Mouse (Mus musculus) kidney, embryonic 16.5 days (tissue): ENCODE results near the gene Vnn3. TPM values are rescaled to one million over a fixed set of nuclear protein-coding genes. Genes with fewer than 3 reads are reported as not detected.

Experiments used
- ATAC-seq: fragments of 200-750 bp; cut with Nextera tagmentation; 2 replicates; pipeline ENCODE4 v1.8.0; 2017; ENCODE audit warnings: moderate TSS enrichment; ENCODE audit not compliant: low FRiP score, low TSS enrichment
- H3K27ac ChIP-seq: fragments of 300-500 bp; sonication (generic); 2 replicates; pipeline ENCODE4 v1.5.1; 2014; ENCODE audit warnings: low read length
- H3K27me3 ChIP-seq: fragments of 300-500 bp; sonication (generic); 2 replicates; pipeline ENCODE4 v1.6.1; 2014; ENCODE audit warnings: low read length, control low read depth, mixed read lengths; ENCODE audit not compliant: insufficient read depth
- H3K36me3 ChIP-seq: fragments of 300-500 bp; sonication (generic); 2 replicates; pipeline ENCODE4 v1.6.1; 2014; ENCODE audit warnings: low read length, control low read depth, mixed read lengths; ENCODE audit not compliant: insufficient read depth
- H3K4me1 ChIP-seq: fragments of 300-500 bp; sonication (generic); 2 replicates; pipeline ENCODE4 v1.6.1; 2014; ENCODE audit warnings: low read length, control low read depth, mixed read lengths; ENCODE audit not compliant: insufficient read depth
- H3K4me2 ChIP-seq: fragments of 300-500 bp; sonication (generic); replicated peaks from 2 replicates; pipeline ENCODE4 v1.6.1; 2014; ENCODE audit warnings: low read depth, low read length
- H3K4me3 ChIP-seq: fragments of 300-500 bp; sonication (generic); 2 replicates; pipeline ENCODE4 v1.5.1; 2014; ENCODE audit warnings: mild to moderate bottlenecking, low read length
- H3K9ac ChIP-seq: fragments of 300-500 bp; sonication (generic); replicated peaks from 2 replicates; pipeline ENCODE4 v1.6.1; 2014; ENCODE audit warnings: low read length
- H3K9me3 ChIP-seq: fragments of 300-500 bp; sonication (generic); 2 replicates; pipeline ENCODE4 v1.6.1; 2016; ENCODE audit warnings: low read length, control low read depth
- WGBS: fragments of 180-500 bp; shearing (Covaris S2); extraction: QIAGEN DNeasy Blood & Tissue Kit; methylation state at CpG from one replicate; pipeline ENCODE4 v1.1.7; 2014; 5-methylcytosine and 5-hydroxymethylcytosine counted together
- polyA plus RNA-seq: library from polyadenylated mRNA; unstranded; fragments of >200 nt; fragmentation: Nextera tagmentation; extraction: Ambion mirVana; gene quantifications from 2 replicates; pipeline ENCODE4 v1.2.1, GENCODE M21; 2015

Gene Vnn3
- polyA plus RNA-seq, 1 experiment from 2014 or later, result 0.14 TPM

DNA sequence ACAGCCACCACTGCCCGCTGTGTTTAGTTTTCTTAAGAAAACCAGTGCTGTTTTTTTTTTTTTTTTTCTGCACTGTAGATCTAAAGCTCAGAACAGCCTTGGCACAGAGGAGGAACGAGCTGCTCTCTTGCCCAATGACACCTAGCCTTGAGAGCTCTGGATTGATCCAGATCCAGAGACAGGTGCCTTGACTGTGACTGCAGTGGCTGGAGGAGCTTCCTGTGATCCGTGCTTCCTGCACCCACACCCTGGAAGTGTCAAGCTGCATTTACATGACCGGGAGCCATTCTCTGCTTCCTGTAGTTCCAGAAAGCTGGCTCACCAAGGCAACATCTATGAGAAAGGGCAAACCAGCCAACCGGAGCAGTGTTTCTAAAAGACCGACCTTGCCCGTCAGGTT is 24.7 kb upstream of the Vnn3 start:
- H3K27me3 ChIP-seq, result no peaks in the 10 kb centered on the region
- peak overlapping the region; percentile 32; the same call in 1 of the 2 replicates for H3K27ac ChIP-seq
- H3K4me3 ChIP-seq, result no peak overlapping the region
- no peak overlapping the region for H3K4me2 ChIP-seq
- WGBS, result 48% methylated on average over 7 of the region's 7 CpGs
- no peaks in the 10 kb centered on the region for H3K9me3 ChIP-seq
- H3K9ac ChIP-seq, result no peak overlapping the region
- H3K36me3 ChIP-seq, result peaks cover 42% of the 10 kb centered on the region
- no peaks in the 10 kb centered on the region for H3K4me1 ChIP-seq
- ATAC-seq, result no peak

DNA sequence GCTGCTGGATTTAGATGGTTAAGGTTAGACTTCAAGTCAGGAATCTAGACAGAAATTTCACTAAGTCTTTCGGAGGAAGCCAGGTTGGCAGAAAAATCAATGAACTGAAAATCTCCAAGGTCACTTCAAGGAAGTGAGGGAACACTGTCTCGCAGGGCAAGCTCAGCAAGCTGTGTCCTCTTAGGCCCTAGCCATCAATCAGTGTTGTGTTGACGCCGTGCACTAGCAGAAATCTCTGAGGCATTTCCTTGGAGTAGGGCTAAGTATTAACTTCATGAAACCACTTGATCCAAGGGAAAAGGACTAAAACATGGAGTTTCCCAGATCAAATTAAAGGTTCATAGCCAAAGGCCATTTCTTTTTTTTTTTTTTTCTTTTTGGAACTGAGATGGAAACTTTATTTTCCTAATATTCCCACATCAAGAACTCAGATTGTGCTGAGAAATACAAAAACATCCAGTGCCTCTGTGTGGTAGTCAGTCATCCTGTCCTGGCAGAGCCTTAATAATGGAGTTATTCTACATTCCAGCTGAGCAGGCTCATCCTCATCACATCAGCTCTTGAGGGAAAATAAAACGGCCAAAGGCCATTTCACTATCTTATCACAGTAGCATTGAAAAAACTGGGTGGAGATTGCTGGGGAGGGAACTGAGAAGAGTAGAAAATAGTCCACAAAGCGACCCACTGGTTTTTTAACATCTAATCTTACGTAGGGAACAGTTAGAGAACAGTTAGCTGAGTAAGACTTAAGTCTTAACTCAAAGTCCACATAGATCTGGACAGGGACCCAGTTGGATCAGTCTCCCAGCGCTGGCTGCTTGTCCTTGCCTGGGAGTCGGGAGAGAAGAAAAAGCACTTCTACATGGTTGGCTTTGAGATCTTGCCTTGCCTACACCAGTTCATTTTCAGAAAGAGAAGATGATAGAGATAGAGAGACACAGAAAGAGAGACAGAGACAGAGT is 15.0 kb upstream of the Vnn3 start:
- WGBS, result 52% methylated on average over 9 of the region's 9 CpGs
- H3K9ac ChIP-seq, result no peak overlapping the region
- ATAC-seq, result peak; percentile 77; the same call in 1 of the 2 replicates
- peak overlapping the region; percentile 41; the same call in 1 of the 2 replicates for H3K27ac ChIP-seq
- H3K4me3 ChIP-seq, result no peak overlapping the region
- no peaks in the 10 kb centered on the region for H3K36me3 ChIP-seq
- H3K4me2 ChIP-seq, result no peak overlapping the region
- no peaks in the 10 kb centered on the region for H3K27me3 ChIP-seq
- H3K9me3 ChIP-seq, result no peaks in the 10 kb centered on the region
- H3K4me1 ChIP-seq, result peaks cover 16% of the 10 kb centered on the region; the same call in 1 of the 2 replicates

DNA sequence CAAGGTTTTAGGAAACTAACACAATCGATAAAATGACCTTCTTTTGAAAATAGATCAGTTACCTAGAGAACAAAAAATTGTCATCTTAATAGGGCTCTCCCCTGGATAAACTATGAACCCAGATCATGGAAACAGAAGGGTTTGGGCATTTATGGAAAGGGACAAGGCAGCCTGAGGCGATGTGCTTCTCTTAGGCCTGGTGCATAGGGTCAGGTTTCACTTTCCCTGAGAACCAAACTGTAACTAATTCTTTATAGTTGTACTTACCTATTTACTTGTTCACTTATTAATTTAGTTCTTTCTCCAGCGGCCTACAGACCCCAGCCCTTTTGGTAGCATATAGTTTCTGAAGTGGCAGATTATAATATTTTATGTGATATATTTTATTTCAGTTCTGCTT is 14.1 kb upstream of the Vnn3 start:
- Histone ChIP-seq H3K4me1 (peaks cover 16% of the 10 kb centered on the region; the same call in 1 of the 2 replicates), H3K27me3 (no peaks in the 10 kb centered on the region), H3K36me3 (no peaks in the 10 kb centered on the region), H3K9me3 (no peaks in the 10 kb centered on the region), H3K4me3 (no peak overlapping the region), H3K9ac (no peak overlapping the region), H3K27ac (peak overlapping the region; percentile 69; the same call in 1 of the 2 replicates), H3K4me2 (no peak overlapping the region)
- 48% methylated on average over 3 of the region's 3 CpGs for WGBS
- peak; percentile 73; the same call in 1 of the 2 replicates for ATAC-seq

DNA sequence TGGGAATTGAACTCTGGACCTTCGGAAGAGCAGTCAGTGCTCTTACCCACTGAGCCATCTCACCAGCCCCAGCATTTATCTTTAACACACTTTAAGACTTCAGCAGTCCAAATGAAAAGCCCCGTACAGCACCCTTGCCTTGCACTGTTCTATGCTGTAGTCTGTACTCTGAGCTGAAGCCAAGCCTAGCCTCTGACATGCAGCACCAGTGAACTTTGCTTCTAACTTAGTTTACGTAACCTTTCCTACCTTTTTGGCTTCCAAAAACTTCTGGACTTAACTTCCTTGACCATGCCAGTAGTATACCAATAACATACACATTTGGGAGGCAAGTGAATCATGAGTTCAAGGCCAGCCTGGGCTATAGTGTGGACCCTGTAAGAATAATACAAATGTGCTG is 12.4 kb upstream of the Vnn3 start:
- ATAC-seq, result no peak
- 93% methylated on average over 3 of the region's 3 CpGs for WGBS
- H3K4me2 ChIP-seq, result no peak overlapping the region

DNA sequence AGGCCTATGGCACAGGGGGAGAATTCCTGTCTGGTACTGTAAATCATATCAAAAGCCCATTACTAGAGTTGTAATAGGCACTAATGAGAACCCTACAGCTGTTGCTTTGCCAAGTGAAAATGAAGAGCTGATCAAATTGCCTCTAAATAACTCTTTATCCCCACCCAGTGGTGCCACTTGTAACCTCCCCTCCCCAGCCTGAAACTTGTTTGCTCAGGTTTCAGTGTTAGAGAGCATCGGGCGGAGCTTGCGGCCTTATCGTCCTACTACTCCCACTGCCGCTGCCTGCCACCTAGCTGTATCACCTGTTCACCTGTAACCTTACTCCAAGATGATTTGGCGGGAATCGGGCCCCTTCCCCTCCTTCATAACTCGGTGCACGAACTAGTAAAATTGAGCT is 11.9 kb upstream of the Vnn3 start:
- H3K4me1 ChIP-seq, result peaks cover 16% of the 10 kb centered on the region; the same call in 1 of the 2 replicates
- no peaks in the 10 kb centered on the region for H3K9me3 ChIP-seq
- H3K27ac ChIP-seq, result no peak overlapping the region
- no peak for ATAC-seq
- no peak overlapping the region for H3K9ac ChIP-seq
- no peaks in the 10 kb centered on the region for H3K27me3 ChIP-seq
- no peak overlapping the region for H3K4me2 ChIP-seq
- 30% methylated on average over 9 of the region's 9 CpGs for WGBS
- H3K36me3 ChIP-seq, result no peaks in the 10 kb centered on the region
- no peak overlapping the region for H3K4me3 ChIP-seq

More for the DNA sequence above, 12.4 kb upstream of the Vnn3 start:
- no peak overlapping the region for H3K9ac ChIP-seq
- H3K27ac ChIP-seq, result no peak overlapping the region
- H3K9me3 ChIP-seq, result no peaks in the 10 kb centered on the region
- H3K36me3 ChIP-seq, result no peaks in the 10 kb centered on the region
- H3K27me3 ChIP-seq, result no peaks in the 10 kb centered on the region
- no peak overlapping the region for H3K4me3 ChIP-seq
- peaks cover 16% of the 10 kb centered on the region; the same call in 1 of the 2 replicates for H3K4me1 ChIP-seq

DNA sequence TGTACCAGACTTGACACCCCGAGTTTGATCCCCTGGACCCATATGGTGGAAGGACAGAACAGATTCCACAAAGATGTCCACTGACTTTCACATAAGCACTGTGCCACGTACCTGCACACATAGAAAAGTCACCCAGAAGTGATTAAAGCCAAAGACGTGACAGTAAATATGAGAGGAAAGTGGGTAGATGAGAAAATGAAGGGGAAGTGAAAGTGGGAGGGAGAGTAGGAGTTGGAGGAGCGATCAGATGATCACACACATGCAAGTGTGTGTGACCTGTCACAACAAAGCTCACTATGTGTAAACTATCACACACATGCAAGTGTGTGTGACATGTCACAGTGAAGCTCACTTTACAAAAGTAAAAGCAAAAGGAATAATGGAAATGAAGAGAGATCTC is 10.8 kb upstream of the Vnn3 start:
- no peak for ATAC-seq
- no peaks in the 10 kb centered on the region for H3K36me3 ChIP-seq

DNA sequence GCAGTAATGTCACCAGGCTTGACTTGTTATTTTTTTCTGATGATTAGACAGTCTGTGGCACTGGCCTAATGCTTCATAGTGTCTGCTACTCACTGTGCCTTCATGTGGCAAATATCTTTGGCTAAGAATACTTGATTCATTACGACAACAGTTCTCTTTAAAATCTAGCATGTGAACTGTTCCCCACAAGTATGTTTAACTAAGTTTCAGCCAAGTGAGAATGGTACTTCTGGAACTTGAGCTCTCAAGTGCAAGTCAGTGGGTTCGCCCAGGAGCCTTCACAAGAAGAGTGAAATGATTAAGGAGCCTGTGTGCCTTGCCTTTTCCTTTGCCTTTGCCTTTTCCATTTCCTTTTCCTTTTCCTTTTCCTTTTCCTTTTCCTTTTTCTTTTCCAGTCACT is 834 bp downstream of the Vnn3 start:
- Histone ChIP-seq H3K27ac (no peak overlapping the region), H3K4me1 (no peaks in the 10 kb centered on the region), H3K9me3 (no peaks in the 10 kb centered on the region), H3K27me3 (no peaks in the 10 kb centered on the region), H3K4me3 (no peak overlapping the region), H3K9ac (no peak overlapping the region), H3K36me3 (no peaks in the 10 kb centered on the region), H3K4me2 (no peak overlapping the region)
- 80% methylated on average over 2 of the region's 2 CpGs for WGBS
- ATAC-seq, result no peak

More for the DNA sequence above, 10.8 kb upstream of the Vnn3 start:
- Histone ChIP-seq H3K27ac (no peak overlapping the region), H3K9me3 (no peaks in the 10 kb centered on the region), H3K9ac (no peak overlapping the region), H3K4me2 (no peak overlapping the region), H3K4me3 (no peak overlapping the region), H3K27me3 (no peaks in the 10 kb centered on the region), H3K4me1 (peaks cover 15% of the 10 kb centered on the region; the same call in 1 of the 2 replicates)
- WGBS, result 82% methylated on average over 4 of the region's 4 CpGs

DNA sequence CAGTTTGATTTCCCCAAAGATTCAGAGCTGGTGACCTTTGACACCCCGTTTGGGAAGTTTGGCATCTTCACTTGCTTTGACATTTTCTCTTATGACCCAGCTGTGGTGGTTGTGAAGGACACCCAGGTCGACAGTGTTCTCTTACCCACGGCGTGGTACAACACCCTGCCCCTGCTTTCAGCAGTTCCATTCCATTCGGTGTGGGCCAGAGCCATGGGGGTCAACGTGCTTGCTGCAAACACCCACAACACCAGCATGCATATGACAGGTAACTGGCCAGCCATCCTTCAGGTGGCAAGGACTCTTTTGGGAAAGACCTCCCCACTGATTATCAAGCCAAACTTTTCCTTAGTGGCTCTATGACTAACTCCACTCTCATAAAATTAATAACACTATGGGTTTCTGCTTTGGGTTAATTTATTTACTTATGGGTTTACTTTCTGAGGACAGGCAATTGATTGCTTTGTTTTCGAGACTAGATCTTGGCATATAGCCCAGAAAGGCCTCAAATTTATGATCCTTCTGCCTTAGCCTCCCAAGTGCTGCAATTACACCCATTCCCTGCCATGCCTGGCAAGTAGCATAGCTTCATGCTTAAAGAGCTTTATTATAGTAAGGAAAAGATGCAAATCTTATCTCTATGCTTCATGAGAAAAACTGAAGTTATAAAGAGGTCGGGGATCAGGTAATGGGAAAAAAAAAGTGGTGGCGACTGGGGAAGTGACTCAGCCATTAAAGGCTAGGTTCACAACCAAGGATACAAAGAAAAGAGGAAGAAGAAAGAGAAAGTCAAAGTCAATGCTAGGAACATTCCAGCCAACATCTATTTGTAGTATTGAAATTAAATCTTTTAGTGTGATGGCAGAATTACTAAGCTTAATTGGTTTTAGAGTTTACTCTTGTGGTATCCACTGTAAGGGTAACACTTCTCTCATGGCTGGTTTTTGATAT is 13.4 kb downstream of the Vnn3 start:
- 48% methylated on average over 9 of the region's 9 CpGs for WGBS
- no peaks in the 10 kb centered on the region for H3K36me3 ChIP-seq
- no peak overlapping the region for H3K9ac ChIP-seq
- no peak overlapping the region for H3K4me2 ChIP-seq
- no peak overlapping the region for H3K4me3 ChIP-seq
- H3K27ac ChIP-seq, result no peak overlapping the region
- peaks cover 17% of the 10 kb centered on the region for H3K9me3 ChIP-seq
- ATAC-seq, result 0 out of 2 replicates have a peak, but pooled peaks have one; percentile 46
- 0 out of 2 replicates have a peak, but pooled peaks cover 3% of the 10 kb centered on the region for H3K4me1 ChIP-seq
- H3K27me3 ChIP-seq, result no peaks in the 10 kb centered on the region

DNA sequence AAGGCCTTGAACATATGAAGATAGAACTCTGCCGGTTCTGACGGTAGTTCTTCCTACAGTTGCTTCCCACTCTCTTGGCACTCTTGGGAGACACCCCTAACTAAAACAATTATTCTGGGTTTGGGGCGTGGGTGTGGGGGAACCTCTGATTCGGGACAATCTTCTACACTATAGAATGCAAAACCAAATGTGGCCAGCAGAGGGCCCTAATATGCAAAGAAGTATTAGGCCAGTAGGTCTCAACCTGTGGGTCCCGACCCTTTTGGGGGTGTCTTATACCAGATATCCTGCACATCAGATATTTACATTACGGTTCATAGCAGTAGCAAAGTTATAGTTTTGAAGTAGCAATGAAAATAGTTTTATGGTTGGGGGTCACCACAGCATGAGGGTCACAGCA is 29.4 kb downstream of the Vnn3 start:
- H3K4me2 ChIP-seq, result no peak overlapping the region
- 86% methylated on average over 6 of the region's 6 CpGs for WGBS
- ATAC-seq, result no peak
- H3K27ac ChIP-seq, result no peak overlapping the region
- no peaks in the 10 kb centered on the region for H3K4me1 ChIP-seq
- H3K36me3 ChIP-seq, result no peaks in the 10 kb centered on the region
- no peaks in the 10 kb centered on the region for H3K9me3 ChIP-seq
- H3K9ac ChIP-seq, result no peak overlapping the region
- no peak overlapping the region for H3K4me3 ChIP-seq
- no peaks in the 10 kb centered on the region for H3K27me3 ChIP-seq
